Mouse (Mus musculus) hindlimb bud, embryonic 11.5 days (tissue): ENCODE results near the gene Il20rb.
A peak's percentile ranks its signal among the peaks of the same experiment; 100 is the strongest.

Experiments used
- DNase-seq: peaks from one replicate; pipeline ENCODE4 v3.0.0-alpha.2; 2012; ENCODE audit warnings: low read depth, low spot score; ENCODE audit errors: extremely low spot score

Il20rb gene

DNA sequence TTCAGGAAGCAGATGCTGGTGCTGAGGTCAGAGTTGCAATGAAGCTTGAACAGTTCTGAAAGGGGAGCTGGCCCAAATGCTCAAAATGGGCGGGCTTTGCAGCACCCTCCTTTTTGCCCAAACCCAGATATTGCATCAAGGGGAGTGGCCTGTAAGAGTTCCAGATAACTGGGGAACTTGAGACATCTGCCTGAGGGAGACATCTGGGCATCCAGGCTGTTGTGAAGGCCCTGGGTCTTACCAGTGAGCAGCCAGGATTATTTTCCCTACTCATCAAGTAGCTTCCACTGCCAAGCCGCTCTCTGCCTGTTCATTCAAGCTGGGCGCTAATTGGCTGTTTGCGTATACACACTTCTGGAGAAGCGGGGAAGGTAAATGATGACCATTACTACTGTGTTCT, at the start of gene Il20rb:
Gene Il20rb, minus strand, starts transcription at position 358 of the 400 bp plus-strand sequence.
- no peak for DNase-seq

DNA sequence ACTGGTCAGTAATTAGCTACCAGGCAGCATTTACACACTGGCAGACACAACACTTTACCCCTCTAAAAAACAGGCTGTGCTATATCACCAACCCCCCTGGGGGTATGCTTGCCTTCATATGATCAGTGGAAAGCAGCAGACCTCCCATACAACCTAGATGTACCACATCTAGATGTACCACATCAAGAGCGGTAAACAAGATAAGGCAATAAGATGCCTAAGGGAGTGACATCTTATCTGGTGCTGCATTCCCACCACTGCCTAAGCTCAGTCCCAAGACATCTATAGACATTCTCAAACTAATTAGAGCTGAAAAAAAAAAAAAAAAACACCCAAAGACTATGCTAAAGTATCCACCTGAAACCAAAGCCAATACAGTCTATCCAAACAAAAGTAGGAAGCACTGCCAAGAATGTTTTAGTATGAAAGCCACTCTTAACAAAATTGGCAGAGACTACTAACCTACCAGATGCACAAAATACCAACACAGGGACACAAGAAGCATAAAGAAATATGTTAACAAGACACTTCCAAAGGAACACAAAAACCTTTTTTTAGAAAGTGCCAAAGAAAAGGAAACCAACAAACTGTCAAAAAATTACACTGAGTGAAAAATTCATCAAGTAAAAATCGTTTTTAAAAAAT, 49.2 kb upstream of the Il20rb start:
- no peak for DNase-seq

DNA sequence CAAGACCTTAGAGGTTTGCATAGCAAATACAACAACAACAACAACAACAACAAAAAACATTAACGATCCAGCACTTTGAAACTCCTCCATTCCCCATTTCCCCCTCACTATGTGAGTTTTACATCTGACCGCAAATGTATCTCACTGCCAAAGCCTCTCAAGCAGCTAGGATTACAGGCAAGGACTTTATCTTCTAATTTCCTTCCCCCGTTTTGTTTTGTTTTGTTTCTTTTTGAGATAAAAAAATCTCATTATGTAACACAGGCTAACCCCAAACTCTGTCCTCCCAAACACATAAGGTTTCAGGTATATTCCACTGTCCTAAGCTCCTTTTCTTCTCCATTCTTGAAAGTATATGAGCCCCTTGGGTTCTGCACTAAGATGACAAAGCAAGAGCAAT, 48.1 kb upstream of the Il20rb start:
- no peak for DNase-seq

DNA sequence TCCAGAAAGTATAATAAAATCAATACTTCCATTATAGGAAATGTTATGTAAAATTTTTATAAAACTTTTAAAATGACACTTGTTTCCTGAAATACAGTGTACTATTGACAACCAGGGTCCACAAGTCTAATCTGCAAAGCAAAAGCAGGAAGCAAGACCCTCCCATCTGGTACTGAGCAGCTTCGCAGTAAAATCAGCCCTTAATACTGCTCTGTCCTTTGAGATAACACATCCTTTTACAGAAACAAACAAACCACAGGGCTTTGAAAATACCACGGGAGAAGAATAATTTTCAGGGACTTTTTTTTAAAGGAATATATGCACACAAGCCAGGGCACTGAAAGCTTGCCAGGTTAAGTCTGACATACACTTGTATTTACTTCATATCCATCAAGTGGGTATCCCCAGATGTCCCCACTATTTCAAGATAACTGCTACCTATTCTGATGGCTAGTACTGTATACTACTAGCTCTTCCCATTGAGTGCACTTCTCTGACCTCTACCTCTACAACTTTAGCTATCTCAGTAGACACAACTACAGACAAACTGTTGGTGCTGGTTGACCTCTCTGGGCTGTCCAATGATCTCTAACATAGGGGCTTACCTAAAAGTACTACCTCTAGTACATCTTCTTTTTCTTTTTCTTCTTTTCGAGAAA, 46.4 kb upstream of the Il20rb start:
- no peak for DNase-seq

DNA sequence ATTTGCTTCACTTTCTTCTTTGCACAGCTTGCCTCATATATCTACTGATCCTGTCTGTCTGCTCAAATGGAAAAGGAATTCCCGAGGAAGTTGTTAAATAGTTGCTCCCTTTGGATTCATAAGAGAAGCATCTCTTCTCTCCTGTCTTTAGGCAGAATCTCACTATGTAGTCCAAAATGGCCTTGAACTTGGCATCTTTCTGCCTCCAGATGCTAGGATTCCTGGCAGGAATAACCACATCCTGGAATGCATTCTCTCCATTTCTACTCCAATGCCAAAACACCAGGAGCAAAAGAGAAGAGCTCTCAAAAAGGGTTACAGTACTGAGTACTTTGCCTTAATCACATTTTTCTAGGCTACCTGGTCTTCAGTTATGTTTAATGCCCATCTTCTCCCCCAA, 44.7 kb upstream of the Il20rb start:
- no peak for DNase-seq

DNA sequence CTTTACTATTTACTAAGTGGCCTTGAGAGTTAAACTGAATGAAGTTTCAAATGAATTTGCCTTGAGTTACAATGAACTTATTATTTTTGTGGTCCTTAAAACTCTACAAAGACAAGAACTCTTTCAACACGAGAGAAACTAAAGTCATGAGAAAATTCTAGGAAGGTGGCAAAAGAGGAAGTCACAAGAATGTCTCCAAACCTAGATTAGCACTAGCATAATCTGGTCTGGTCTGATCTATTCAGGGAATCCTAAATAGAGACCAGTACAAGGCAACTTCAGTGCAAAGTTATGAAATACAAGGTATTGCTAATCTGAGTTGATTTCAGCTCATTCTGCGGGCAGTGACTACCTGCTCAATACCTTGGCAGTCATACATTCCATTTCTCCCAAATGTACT, 38.6 kb upstream of the Il20rb start:
- no peak for DNase-seq

DNA sequence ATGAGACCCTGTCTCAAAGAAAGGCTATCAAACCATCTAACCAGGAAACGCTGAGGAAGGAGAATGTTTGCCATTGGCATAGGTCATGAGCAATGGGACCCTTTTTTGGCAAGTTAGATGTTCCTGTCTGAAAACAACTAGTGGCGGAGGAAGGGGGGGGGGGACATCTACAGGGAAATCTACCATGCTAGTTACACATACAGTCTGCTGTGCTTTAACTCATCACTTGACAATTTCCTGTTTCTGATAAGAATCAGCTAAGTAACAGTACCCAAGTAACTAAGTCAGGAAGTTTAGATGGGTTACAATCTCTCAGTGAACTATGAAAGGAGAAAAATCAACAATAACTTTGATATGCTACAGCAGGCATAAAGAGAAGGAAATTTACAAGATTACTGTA, 35.4 kb upstream of the Il20rb start:
- DNase-seq = no peak

DNA sequence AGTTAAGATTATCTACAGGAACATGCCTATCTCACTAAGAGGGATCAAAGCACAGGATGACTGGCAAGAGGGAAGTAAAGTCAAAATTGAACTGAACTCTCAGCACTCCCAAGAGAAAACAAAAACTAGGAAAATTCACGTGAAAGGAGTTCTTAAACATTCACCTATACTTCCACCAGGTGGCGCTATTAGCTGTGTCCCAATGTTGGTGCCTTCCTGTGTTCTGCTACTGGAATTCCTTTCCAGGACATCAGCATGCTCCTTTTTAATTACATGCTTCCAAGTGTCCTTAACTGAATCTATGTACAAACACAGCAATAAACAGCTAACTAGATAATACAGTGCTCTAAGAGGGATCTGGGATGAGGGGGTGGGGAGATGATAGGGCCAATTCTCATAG, 34.0 kb upstream of the Il20rb start:
- DNase-seq = peak; percentile 54

DNA sequence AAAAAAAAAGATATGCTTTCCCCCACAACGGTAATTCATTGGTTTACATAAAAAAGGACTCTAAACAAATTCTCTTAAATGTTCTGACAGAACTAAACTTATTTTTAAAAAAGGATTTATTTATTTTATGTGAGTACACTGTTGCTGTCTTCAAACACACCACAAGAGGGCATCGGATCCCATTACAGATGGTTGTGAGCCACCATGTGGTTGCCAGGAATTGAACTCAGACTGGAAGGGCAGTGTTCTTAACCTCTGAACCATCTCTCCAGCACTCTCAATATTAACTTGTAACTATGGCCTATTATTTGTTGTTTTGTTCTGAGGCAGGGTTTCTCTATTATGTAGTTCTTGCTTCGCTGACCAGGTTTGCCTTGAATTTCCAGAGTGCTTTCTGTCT, 33.4 kb upstream of the Il20rb start:
- no peak for DNase-seq

DNA sequence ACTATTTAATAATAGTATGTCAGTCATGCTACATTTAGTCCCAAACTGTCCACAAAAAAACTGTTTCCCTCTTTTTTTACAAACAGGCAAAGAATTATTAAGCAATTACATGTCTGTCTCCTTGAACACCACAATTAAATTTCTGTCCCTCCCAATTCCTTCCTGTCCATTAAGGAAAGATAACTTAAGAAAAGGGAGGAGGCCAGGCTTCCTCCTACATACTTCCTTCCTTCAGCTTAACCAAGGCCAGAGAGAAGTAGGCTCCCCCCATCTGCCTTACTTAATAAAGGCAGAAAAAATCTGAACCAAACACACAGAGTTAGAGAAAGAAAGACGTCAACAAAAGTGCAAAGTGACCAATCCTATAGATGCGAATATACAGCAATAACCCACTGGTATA, 21.0 kb upstream of the Il20rb start:
- no peak for DNase-seq

DNA sequence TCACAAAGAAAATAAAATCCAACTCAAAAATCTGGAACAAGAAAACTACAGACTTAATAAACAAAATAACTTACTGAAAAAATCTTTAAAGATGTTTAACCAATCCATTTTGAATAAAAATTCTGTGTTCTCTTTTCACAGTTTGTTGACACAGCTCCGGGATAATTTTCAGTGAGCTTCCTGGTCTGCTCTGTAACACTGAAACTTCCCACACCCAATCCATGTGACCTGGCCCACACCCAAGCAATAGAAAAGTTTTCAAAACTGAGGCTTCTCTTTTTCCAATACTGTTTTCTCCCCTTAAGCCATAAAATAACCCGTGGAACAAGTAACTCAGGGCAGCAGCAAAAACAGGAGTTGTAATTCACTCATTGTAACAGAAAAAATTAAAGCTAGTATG, 20.1 kb upstream of the Il20rb start:
- no peak for DNase-seq

DNA sequence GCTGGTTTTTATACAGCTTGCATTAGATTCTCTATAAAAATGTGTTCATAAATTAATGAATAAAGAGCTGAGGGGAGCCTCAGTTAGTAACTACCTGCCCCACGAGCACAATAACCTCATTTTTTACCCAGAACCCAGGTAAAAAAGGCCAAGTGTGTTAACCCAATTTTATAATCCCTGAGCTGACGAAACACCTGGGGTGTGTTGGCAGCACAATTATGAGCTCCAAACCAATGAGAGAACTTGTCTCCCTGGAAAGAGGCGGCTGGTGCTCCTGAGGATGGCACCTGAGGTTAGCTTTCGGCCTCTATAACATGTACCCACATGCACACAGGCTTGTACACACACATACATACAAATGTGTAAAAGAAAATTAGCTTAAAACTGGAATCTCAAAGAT, 18.9 kb upstream of the Il20rb start:
- DNase-seq = no peak

DNA sequence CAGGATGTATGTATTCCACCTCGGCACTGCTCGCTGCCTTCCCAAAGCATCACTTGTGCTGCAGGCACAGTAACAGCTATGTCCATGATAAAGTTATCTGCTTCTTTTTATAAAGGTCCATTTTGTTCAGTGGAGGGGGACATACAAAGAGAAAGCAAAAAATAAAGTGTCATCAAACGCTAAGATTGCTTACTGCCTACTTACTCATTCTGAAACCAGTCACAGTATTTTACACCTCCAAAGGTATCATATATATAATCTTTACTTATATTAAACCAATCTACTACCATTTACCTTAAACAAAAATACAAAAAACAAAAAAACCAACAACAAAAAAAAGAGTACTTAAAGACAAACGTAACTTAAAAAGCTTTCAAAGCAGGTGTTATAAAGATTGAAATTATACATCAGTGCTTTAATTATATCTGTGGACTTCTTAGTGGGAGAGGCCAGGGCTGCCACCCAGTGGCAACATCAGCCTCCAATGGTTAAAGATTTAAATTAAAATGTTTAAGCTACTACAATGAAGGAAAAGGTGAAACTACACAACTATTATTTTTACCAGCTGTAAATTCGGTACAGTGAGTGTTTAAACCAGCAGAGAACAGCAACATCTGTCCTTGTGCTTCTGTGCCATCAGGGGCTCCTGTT, 7.1 kb upstream of the Il20rb start:
- no peak for DNase-seq

DNA sequence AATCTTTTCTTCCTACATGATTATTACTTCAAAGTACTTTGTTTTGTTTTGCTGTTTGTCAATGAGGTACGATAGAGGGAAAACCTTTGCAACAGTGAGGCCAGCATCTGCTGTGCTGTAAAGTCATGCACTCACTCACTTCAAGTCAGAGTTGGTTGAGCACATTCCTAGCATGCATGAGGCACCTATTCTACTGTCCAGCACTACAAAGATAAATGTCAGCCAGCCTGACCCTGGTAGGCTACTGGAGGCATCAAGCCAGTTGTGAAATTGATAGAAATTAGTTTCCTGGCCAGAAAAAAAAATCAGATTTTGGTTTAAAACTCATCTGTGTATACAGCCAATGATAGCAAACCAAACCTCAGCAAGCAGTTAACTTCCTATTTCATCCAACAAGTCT, 4.8 kb upstream of the Il20rb start:
- no peak for DNase-seq

DNA sequence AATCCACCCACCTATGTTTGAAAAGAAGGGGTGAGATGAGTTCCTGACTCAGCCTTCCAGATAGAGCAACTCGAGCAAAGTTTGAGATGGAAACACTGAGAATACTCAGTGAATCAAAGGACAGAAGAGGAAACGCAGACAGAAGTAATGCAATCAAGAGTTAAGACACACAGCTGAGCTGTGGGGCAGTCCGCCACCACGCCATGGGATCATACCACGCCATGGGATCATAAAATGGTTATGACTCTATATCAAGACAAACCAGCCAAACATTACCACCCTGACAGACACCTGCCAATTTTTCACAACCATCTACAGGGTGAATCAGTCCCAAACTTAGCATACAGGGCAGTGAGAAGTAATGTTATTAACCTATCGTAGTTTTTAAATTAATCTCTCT, 2.4 kb upstream of the Il20rb start:
- no peak for DNase-seq

DNA sequence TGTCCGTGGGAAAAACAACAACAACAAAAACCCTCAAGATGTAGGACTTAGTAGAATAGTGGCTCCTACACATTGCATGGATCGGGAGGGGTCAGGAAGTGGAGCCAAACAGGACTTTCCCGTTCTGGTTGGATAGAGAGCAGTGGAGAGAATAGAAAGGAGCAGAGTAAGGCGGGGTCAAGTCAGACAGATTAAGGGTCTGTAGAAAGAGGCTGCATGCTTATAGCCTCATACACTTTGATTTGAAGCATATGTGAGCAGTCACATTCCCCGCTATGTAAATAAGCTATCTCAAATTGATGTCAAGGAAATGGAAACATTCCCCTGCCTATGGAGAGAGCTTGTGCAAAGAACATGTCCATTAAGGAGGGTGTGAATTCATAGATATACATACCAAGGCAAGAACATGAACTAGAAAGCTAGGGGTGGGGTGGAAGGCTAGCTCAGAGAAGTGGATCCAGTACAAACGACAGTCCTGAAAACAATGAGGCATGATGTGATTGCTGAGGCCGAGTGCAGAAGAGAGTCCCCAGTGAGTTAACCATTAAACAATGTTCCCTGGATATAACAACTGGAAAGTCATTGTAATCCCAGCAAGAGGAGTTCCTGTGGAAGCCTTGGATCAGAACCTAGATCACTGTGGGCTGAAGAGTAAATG, 1.6 kb upstream of the Il20rb start:
- no peak for DNase-seq

DNA sequence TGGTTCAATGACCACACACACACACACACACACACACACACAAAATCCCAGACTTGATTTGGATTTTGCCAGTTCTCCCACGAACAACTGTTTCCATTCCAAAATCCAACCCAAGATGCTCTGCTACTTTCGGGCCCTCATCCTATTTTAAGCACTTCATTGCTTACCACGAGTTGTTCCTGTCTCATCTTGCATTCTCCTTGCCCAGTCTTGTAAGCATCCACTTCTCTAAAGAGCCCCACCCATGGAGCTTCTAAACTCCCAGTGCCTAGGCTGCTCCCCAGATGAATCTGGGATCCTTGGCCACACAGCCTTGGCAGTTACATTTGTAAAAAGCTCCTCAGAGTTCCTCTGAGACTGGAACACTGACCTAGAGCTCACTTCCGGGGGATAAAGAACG, 3.3 kb downstream of the Il20rb start:
- no peak for DNase-seq

DNA sequence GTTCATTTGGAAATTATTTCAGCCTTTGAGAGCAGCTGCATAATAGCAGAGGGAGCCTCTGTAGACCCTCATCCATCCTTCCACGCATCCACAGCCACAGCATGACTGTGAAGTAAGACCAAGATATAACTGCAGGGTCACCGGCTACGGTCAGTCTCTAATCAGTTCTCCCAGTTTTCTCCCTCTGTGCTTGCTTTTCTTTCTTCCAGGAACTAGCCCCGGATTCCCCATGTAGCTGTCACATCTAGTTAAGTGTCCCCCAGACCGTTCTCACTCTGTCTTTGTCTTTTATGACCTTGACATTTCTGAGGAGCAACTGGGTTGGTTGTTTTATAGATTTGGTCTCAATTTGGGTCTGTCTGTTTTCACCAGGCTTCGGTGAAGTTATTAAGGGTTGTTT, 5.0 kb downstream of the Il20rb start:
- DNase-seq = no peak

DNA sequence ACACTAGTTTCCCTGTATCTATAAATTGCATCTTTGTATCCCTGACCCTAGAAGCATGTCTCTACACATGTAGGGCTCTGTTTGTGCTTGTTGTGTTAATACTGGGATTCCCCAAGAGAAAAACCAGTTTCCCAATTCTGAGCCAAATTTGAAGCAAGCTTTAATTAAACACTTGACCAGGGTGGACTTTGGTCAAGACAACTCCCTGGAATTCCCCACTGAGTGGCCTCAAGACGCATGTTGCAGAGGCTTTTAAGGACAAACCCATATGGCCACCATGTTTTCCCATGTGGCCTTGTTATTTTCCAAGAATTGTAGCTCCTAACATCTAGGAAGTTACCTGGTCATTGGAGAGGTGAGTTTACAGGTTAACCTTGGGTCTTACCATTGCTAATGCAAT, 12.5 kb downstream of the Il20rb start:
- no peak for DNase-seq

DNA sequence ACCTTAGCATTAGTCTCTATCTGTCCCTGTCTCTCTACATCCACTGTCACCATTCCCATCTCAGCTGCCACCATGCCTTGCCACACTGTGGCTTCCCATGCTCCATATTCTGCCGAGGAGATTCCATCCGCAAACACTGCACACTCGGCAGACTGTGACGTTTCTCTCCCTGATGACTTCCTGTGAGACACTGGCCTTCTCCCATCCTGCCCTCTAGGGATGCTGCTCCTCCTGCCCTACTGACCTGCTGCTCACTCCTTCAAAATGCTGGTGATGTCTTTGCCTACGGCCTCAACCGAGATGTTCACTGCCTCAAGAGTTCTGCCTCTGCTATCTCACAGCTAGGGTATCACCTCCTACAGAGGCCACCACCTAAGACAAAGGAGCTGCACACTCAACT, 13.2 kb downstream of the Il20rb start:
- DNase-seq = no peak

DNA sequence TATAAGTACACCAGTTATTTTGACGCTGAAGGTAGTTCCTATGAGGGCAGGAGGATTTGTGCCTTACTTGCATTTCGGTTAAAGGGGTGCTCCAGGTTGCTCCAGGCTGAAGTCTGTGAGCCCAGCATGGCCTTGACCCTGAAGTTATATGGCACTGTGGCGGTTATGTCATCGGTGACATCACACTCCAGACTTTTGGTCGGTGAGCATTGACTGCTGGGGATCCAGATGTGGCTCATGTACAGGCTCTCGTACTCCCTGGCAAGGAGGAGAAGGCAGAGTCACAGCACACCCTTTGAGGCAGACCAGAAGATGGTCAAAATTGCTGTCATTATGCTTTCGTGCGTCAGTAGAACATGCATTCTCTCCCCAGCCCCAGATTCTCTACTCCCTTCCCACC, 13.7 kb downstream of the Il20rb start:
- DNase-seq = no peak

DNA sequence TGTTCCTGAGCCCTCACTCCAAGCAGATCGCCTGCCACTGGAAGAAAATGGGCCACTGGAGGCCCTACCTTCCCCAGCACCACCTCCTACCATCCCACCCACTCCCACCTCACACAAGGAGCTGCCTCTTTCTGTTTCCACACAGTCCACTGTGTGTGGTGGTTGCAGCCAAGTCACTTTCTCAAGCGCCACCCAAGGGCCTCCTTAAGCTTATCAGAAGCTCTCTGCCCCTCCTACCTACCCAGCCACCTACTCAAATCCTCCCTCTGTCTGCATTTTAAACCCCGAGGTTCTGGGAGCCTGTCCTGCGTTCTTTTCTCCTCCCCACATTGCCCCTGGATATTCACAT, 15.0 kb downstream of the Il20rb start:
- DNase-seq = no peak
